Mouse (Mus musculus) central nervous system, embryonic 11.5 days (tissue): ENCODE results near the gene Nkg7. TPM values are rescaled to one million over a fixed set of nuclear protein-coding genes. Genes with fewer than 3 reads are reported as not detected.

Source experiments
- polyA plus RNA-seq: library from polyadenylated mRNA; depleted of rRNA; stranded (reverse); fragments of >200 nt; gene quantifications from 2 replicates; pipeline ENCODE4 v1.2.3, GENCODE M21; 2012; rRNA removed

Nkg7 gene
- not detected in 2 replicates for polyA plus RNA-seq

DNA sequence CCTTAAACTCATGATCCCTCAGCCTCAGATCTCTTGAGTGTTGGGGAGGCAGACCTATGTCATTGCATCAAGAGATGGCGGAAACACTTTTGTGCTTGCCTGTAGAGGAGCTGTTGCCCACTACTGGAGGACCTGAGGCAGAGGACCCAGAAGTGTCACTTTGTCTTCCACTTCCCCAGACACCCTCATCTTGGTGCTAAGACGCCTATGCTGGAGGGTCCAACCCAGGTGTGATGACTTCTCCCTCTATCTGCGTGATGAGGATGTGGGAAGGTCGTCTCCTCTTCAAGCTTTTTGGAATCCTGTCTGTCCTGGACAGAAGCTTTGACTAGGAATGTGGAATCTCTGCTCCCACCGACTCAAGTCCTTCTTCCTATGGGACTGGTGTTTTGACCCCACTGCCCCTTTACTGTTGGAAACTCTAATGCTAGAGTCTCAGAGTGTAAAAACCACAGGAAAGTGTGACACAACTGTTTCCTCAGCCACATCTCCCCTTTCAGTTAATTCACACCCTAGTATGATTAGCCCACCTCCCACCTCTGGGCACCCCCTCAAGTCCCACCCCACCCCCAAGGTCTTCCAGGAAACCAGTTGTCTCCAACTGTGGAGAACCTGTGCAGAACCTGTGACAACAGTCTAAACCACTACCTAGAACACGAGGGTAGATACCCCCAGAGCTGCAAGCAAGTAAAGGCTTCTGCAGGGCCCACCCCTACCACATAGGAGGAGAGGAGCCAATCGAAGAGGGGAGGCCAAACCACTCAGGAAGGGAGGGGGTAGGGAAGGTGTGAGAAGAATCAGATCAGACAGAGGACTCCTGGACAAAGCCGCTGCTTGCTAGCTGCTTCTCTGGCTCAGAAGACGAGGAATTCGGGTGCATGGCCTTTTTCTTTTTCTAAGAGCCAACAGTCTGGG lies at the start of gene Nkg7:
Gene Nkg7, plus strand, starts transcription at position 733 of the 915 bp plus-strand sequence.

DNA sequence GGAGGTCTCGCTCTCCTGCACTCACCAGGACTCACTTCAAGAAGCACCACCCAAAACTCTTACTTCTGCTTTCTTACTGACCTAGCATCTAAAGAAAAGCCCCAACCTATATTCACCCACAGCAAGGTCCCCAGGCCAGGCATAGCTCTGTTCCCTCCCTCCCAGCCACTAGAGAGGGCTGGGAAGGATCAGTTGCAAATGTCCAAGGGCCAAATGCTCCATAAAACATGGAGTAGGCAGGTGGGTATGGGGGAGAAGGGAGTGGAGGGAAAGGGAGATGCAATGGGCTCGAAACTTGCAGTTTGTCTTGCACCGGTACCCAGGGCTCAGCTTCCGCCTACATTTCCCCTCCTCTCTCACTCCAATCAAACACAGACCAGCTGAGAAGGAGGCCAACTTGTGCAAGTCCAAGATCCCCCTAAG lies 28.7 kb upstream of the Nkg7 start, which contains the start of gene Siglecg:
Gene Siglecg, plus strand, starts transcription at position 74 of the 423 bp plus-strand sequence.

DNA sequence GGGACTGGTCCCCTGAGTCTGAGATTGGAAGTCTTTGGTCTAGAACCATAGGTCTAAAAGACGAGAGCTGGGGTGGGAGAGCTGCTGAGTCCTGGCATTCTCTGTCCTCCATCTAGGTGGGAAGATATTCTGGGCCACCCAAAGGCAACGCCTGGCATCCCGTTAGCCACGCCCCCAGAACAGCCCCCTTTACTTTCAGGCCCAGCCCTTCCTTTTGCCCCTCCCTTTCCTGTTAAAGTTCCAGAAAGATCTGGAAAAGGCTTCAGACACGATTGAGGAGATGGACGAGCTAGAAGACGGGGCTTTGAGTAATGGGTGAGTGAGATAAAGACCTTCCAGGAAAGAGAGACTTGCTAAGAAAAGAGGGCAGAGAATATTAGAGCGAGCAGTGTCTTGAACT lies 9.5 kb upstream of the Nkg7 start, which contains the start of gene Lim2:
Gene Lim2, plus strand, starts transcription at position 265 of the 400 bp plus-strand sequence.

DNA sequence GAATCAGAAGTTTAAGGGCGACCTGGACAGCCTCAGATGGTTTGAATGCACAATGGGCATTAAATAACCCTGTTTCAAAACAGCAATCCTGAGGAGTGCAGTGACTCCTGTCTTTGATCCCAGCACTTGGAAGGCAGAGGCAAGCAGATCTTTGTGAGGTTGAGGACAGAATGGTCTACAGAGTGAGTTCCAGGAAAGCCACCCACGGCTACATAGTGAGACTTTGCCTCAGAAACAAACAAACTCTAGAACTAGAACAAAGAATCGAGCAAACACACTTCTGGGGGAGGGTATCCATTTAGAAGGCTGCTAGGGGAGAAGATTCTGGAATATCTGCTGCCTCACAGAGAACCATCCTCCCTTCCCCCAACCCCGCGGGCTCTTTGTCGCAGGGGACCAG lies 3.6 kb downstream of the Nkg7 start, which contains the start of gene Cldnd2:
Gene Cldnd2, plus strand, starts transcription at position 301 of the 400 bp plus-strand sequence.

DNA sequence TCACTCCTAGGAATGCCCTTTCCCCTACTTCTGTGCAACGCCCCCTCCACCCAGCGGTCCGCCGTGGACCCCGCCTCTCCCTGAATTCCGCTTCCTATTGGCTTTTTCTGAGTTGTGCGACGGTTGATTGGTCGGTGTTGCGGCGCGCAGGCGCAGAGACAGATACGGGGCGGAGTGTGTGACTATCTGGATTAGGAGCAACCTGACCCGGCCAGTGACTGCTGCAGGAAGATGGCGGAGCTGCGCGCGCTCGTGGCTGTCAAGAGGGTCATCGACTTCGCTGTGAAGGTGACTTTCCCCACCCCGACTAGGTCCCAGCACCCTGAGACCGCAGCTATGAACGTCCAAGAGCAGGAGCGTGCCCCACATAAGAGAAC lies 7.0 kb downstream of the Nkg7 start, which contains the start of the genes Etfb and Gm45233:
Gene Etfb, plus strand, starts transcription at position 167 of the 377 bp plus-strand sequence.
Gene Gm45233, plus strand, starts transcription at position 212 of the 377 bp plus-strand sequence.

DNA sequence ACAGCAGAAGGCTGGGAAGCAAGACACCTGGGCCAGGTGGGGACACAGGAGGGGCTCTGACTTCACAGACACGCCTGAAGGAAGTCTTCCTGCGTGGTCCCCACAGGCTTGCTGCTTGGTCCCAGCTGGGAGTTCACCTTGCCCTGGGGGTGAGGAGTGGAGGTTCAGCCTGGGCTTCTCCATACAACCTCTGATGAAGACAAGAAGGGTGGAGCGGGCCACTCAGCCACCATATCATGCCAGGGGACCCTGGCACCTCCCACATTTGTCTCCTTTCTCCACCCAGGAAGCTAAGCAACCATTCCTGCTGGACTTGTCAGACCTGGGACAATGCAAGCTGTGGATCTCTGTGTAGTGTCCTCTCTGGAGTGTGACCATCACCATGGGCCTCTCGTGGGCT lies 26.0 kb downstream of the Nkg7 start, which contains the start of gene Vsig10l:
Gene Vsig10l, plus strand, starts transcription at position 301 of the 400 bp plus-strand sequence.

Other genes starting within 250 kb of the Nkg7 start
- 7.7 and 12.3 TPM in 2 replicates for gene Zfp715, start 123.8 kb upstream of the Nkg7 start, polyA plus RNA-seq
- gene Siglecf, start 85.7 kb upstream of the Nkg7 start, polyA plus RNA-seq, result 0.26 and 0.29 TPM in 2 replicates
- 0.26 and 0.39 TPM in 2 replicates for gene Siglecg, start 28.9 kb upstream of the Nkg7 start, polyA plus RNA-seq
- gene Lim2, start 9.4 kb upstream of the Nkg7 start, polyA plus RNA-seq, result 0.16 TPM in 1 of 2 replicates, not detected in the other
- not detected in 2 replicates for gene Cldnd2, start 3.7 kb downstream of the Nkg7 start, polyA plus RNA-seq
- 144 and 159 TPM in 2 replicates for gene Etfb, start 7.0 kb downstream of the Nkg7 start, polyA plus RNA-seq
- gene Gm45233, start 7.1 kb downstream of the Nkg7 start, polyA plus RNA-seq, result 0.34 and 0.98 TPM in 2 replicates
- gene Vsig10l, start 26.1 kb downstream of the Nkg7 start, polyA plus RNA-seq, result 3.1 and 3.4 TPM in 2 replicates
- 23.5 and 37.8 TPM in 2 replicates for gene Iglon5, start 53.0 kb downstream of the Nkg7 start, polyA plus RNA-seq
- gene 4931406B18Rik, start 68.9 kb downstream of the Nkg7 start, polyA plus RNA-seq, result not detected in 2 replicates
- 0.83 and 2.2 TPM in 2 replicates for gene Cd33, start 107.4 kb downstream of the Nkg7 start, polyA plus RNA-seq
- 8.8 TPM in 2 replicates for gene Zfp658, start 125.2 kb downstream of the Nkg7 start, polyA plus RNA-seq
- gene Zfp719, start 142.5 kb downstream of the Nkg7 start, polyA plus RNA-seq, result 5.7 and 8.6 TPM in 2 replicates
- gene Zfp819, start 170.1 kb downstream of the Nkg7 start, polyA plus RNA-seq, result 0.60 and 0.61 TPM in 2 replicates
- gene Ceacam18, start 197.6 kb downstream of the Nkg7 start, polyA plus RNA-seq, result 0.04 TPM in 1 of 2 replicates, not detected in the other
- gene Siglece, start 223.1 kb downstream of the Nkg7 start, polyA plus RNA-seq, result 0.53 and 0.58 TPM in 2 replicates
- 12.8 and 13.0 TPM in 2 replicates for gene Ctu1, start 234.9 kb downstream of the Nkg7 start, polyA plus RNA-seq